Mouse (Mus musculus): ENCODE data around the gene Lgals3. TPM values are rescaled to one million over a fixed set of nuclear protein-coding genes. Genes with fewer than 3 reads are reported as not detected.

The Lgals3 gene
- polyA plus RNA-seq, 1 experiment from 2014 or later, result 15.9 TPM

DNA sequence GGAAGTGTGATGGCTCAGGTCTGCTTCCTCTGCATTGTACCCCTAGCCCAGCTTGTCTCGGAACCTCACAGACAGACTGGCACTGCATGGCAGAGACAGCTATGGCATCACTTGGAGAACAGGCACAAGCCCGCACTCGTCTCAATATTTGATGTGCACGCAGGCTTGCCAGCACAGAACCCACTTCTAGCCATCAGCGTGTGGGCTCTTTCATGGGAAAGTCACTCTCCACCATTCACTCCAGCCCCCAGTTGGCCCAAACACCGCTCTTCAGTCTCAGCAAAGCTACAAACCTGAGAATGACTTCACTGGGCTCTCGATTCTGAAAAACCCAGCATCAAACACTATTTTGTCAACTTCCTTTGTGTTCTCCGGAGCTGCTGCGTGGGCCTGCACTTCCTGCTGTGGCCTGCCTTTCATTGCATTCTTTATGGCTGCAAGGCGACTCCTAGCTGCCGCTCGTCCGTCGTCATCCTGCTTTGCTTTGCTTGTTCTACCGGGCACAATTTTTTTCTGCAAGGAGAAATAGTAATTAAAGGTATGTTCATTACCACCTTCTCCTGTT is 28.0 kb downstream of the Lgals3 start:
- H3K9ac ChIP-seq (replicated peaks; ENCODE audit: low read depth, low read length), result no peak overlapping the region
- H3K9me3 ChIP-seq (ENCODE audit: control insufficient read depth, low read depth, low read length), result no peaks in the 10 kb centered on the region
- no peaks in the 10 kb centered on the region for H3K4me1 ChIP-seq (ENCODE audit: control insufficient read depth, insufficient read depth, low read length)
- H3K27ac ChIP-seq (ENCODE audit: low read length), result no peak overlapping the region
- ATAC-seq (ENCODE audit: insufficient number of reproducible peaks, insufficient read depth, low FRiP score, low read depth), result no peak
- H3K36me3 ChIP-seq (ENCODE audit: control insufficient read depth, insufficient read depth, low read length), result peaks cover 62% of the 10 kb centered on the region
- WGBS, result 90% methylated on average over 15 of the region's 15 CpGs
- H3K4me3 ChIP-seq (ENCODE audit: low read depth, low read length), result no peak overlapping the region
- no peak overlapping the region for H3K4me2 ChIP-seq (replicated peaks; ENCODE audit: low read depth, low read length)
- no peaks in the 10 kb centered on the region for H3K27me3 ChIP-seq (ENCODE audit: control insufficient read depth, insufficient read depth, low read length)

DNA sequence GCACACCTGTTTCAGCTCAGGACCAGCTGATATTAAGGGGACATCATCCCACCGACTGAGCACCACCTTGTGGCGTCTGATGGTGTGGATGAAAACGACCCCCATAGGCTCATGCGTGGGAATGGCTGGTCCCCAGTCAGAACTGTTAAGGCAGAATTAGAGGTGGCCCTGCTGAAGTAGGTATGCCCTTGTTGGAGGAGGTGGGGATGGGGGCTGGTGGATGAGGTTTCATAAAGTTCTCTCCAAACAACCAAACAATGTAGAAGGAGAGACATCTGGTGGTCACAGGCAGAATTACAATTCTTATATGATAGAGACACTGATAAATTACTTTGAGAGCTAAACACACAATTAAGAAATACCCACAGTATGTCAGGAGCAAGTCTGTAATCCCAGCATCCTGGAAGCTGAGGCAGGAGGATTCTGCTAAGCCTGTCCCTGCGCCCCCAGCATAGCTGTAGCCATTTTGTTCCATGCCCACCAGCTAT is 28.7 kb downstream of the Lgals3 start:
- WGBS, result 70% methylated on average over 5 of the region's 5 CpGs
- Histone ChIP-seq H3K4me1 (ENCODE audit: control insufficient read depth, insufficient read depth, low read length) (no peaks in the 10 kb centered on the region), H3K4me2 (replicated peaks; ENCODE audit: low read depth, low read length) (no peak overlapping the region), H3K9me3 (ENCODE audit: control insufficient read depth, low read depth, low read length) (no peaks in the 10 kb centered on the region), H3K4me3 (ENCODE audit: low read depth, low read length) (no peak overlapping the region), H3K27me3 (ENCODE audit: control insufficient read depth, insufficient read depth, low read length) (no peaks in the 10 kb centered on the region), H3K27ac (ENCODE audit: low read length) (no peak overlapping the region), H3K9ac (replicated peaks; ENCODE audit: low read depth, low read length) (no peak overlapping the region), H3K36me3 (ENCODE audit: control insufficient read depth, insufficient read depth, low read length) (peaks cover 57% of the 10 kb centered on the region)
- no peak for ATAC-seq (ENCODE audit: insufficient number of reproducible peaks, insufficient read depth, low FRiP score, low read depth)

DNA sequence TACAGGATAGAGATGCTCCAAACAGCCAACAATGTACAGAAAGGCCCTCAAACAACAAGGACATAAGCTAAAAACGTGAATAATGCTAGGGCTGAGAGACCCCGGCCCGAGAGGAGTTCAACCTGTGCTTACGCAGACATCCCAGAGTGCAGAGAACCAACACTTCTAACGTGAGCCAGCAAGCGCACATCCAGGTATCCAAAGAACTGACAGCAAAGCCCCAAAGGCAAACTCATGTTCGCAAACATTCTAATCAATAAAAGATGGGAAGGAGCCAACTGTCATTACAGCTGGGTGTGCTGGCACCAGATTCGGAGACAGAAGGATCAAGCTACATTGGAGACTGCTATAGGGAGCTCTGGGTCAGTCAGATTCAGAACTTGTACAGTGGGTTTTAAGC is 35.2 kb downstream of the Lgals3 start:
- Histone ChIP-seq H3K27me3 (ENCODE audit: control insufficient read depth, insufficient read depth, low read length) (no peaks in the 10 kb centered on the region), H3K27ac (ENCODE audit: low read length) (no peak overlapping the region), H3K9me3 (ENCODE audit: control insufficient read depth, low read depth, low read length) (no peaks in the 10 kb centered on the region), H3K36me3 (ENCODE audit: control insufficient read depth, insufficient read depth, low read length) (peaks cover 55% of the 10 kb centered on the region), H3K9ac (replicated peaks; ENCODE audit: low read depth, low read length) (no peak overlapping the region), H3K4me1 (ENCODE audit: control insufficient read depth, insufficient read depth, low read length) (no peaks in the 10 kb centered on the region), H3K4me3 (ENCODE audit: low read depth, low read length) (no peak overlapping the region), H3K4me2 (replicated peaks; ENCODE audit: low read depth, low read length) (no peak overlapping the region)
- ATAC-seq (ENCODE audit: insufficient number of reproducible peaks, insufficient read depth, low FRiP score, low read depth), result no peak
- 93% methylated on average over 8 of the region's 8 CpGs for WGBS

DNA sequence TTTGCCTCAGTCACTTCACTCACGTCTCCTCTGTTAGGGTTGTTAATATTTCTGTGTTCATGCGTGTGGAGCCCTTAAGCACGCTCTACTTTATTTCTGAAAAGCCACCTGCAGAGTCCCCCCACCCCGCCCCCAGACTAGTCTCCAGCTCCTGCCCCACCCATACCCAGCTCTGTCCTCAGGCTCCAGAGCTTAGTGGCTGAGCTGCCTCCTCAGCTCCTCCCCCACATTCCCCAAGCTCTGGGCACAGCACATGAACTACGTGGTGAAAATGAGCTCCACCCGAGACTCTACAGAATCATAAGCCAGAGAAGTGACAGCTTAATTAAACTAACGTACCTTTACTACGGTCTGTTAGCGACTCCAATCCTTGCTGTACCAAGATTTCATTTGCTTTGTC is 38.4 kb downstream of the Lgals3 start:
- ATAC-seq (ENCODE audit: insufficient number of reproducible peaks, insufficient read depth, low FRiP score, low read depth), result no peak

DNA sequence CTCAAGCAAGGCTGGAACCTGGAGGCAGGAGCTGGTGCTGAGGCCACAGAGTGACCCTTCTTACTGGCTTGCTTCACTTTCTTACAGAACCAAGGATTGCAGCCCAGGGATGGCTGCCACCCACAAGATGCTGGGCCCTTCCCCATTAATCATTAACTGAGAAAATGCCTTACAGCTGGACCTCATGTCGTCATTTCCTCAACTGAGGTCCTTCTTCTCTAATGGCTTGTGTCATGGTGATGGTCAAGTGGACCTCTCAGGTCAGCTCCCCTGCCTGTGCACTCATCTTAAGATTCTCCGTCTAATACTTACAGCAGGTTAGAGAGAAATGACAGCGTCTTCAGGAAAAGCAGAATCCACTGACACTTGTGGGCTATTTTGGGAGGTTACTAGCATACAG is 49.8 kb downstream of the Lgals3 start:
- Histone ChIP-seq H3K4me1 (ENCODE audit: control insufficient read depth, insufficient read depth, low read length) (peaks cover 12% of the 10 kb centered on the region), H3K9me3 (ENCODE audit: control insufficient read depth, low read depth, low read length) (no peaks in the 10 kb centered on the region), H3K27me3 (ENCODE audit: control insufficient read depth, insufficient read depth, low read length) (no peaks in the 10 kb centered on the region), H3K4me3 (ENCODE audit: low read depth, low read length) (peak overlapping the region; percentile 65), H3K4me2 (replicated peaks; ENCODE audit: low read depth, low read length) (peak overlapping the region; percentile 44), H3K27ac (ENCODE audit: low read length) (no peak overlapping the region), H3K9ac (replicated peaks; ENCODE audit: low read depth, low read length) (peak overlapping the region; percentile 46), H3K36me3 (ENCODE audit: control insufficient read depth, insufficient read depth, low read length) (peaks cover 23% of the 10 kb centered on the region)
- no peak for ATAC-seq (ENCODE audit: insufficient number of reproducible peaks, insufficient read depth, low FRiP score, low read depth)
- WGBS, result 22% methylated on average over 3 of the region's 3 CpGs

More for the DNA sequence above, 38.4 kb downstream of the Lgals3 start:
- no peak overlapping the region for H3K4me2 ChIP-seq (replicated peaks; ENCODE audit: low read depth, low read length)
- H3K4me3 ChIP-seq (ENCODE audit: low read depth, low read length), result no peak overlapping the region
- 76% methylated on average over 9 of the region's 9 CpGs for WGBS
- H3K4me1 ChIP-seq (ENCODE audit: control insufficient read depth, insufficient read depth, low read length), result no peaks in the 10 kb centered on the region
- H3K9ac ChIP-seq (replicated peaks; ENCODE audit: low read depth, low read length), result no peak overlapping the region
- no peaks in the 10 kb centered on the region for H3K9me3 ChIP-seq (ENCODE audit: control insufficient read depth, low read depth, low read length)
- H3K27ac ChIP-seq (ENCODE audit: low read length), result no peak overlapping the region
- peaks cover 67% of the 10 kb centered on the region for H3K36me3 ChIP-seq (ENCODE audit: control insufficient read depth, insufficient read depth, low read length)
- H3K27me3 ChIP-seq (ENCODE audit: control insufficient read depth, insufficient read depth, low read length), result no peaks in the 10 kb centered on the region

DNA sequence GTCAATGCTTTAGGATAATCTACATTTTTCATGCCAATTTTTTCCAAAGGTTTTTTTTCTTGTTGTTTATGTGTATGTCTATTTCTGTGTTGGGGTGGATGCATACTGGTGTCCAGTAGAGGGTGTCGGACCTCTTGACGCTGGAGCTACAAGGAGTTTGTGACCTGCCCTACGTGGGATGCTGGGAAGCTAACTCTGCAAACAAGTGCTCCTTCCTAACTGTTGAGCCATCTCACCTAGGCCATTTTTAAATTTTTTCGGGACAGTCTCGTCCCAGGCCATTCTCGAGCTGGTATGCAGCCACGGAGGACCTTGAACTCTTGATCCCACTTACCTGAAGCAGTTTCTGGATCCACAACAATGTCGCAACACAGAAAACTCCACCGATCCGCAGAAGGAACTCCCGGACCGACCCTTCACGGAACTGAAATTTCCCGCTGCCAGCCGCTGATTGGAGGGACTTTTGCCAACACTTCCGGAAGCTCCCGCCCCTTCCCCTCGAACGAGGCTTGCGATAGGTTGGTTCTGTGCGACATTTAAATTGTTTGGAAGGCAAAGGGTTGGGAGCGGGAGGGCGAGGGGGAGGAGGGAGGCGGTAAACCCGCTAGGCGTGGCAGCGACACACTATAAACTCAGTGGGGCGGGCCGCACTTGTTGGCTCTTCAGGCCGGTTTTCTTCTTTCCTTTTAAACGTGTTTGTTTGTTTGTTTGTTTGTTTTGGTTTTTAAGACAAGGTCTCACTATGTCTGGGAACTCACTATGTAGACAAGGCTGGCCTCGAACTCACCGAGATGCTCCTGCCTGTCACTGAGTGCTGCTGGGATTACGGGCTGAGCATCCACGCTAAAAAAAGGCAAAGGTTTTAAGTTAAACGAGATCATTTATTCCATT is 50.5 kb downstream of the Lgals3 start, which contains the start of gene Dlgap5:
Gene Dlgap5, minus strand, starts transcription at position 633 of the 891 bp plus-strand sequence.
- H3K9ac ChIP-seq (replicated peaks; ENCODE audit: low read depth, low read length), result peak within 1 kb of the TSS; percentile 46
- peak within 1 kb of the TSS; percentile 65 for H3K4me3 ChIP-seq (ENCODE audit: low read depth, low read length)
- no peaks in the 10 kb centered on the region for H3K27me3 ChIP-seq (ENCODE audit: control insufficient read depth, insufficient read depth, low read length)
- H3K36me3 ChIP-seq (ENCODE audit: control insufficient read depth, insufficient read depth, low read length), result peaks cover 21% of the 10 kb centered on the region; the same call in 1 of the 2 replicates
- no peaks in the 10 kb centered on the region for H3K9me3 ChIP-seq (ENCODE audit: control insufficient read depth, low read depth, low read length)
- peaks cover 12% of the 10 kb centered on the region for H3K4me1 ChIP-seq (ENCODE audit: control insufficient read depth, insufficient read depth, low read length)
- peak within 1 kb of the TSS; percentile 27; the same call in 1 of the 2 replicates for H3K27ac ChIP-seq (ENCODE audit: low read length)
- ATAC-seq (ENCODE audit: insufficient number of reproducible peaks, insufficient read depth, low FRiP score, low read depth), result peak; percentile 96
- 2% methylated on average over 36 of the region's 36 CpGs for WGBS
- H3K4me2 ChIP-seq (replicated peaks; ENCODE audit: low read depth, low read length), result peak within 1 kb of the TSS; percentile 44

DNA sequence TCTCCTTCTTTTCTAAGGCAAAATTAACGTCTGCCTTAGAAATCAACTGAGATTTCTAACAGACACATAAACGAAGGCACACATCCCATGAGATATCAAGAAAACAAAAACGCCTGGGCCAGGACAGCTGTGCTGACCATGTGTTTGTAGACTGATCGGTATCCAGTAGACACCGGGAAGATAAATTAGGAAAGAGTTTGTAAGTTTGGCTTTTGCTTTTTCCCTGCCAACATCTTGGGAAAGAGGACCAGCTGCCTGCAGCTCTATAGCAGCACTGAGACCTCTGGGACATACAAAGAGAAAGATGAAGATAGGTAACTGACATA is 51.1 kb downstream of the Lgals3 start:
- no peaks in the 10 kb centered on the region for H3K9me3 ChIP-seq (ENCODE audit: control insufficient read depth, low read depth, low read length)
- H3K9ac ChIP-seq (replicated peaks; ENCODE audit: low read depth, low read length), result peak overlapping the region; percentile 40; the same call in 1 of the 2 replicates
- peak overlapping the region; percentile 65 for H3K4me3 ChIP-seq (ENCODE audit: low read depth, low read length)
- H3K36me3 ChIP-seq (ENCODE audit: control insufficient read depth, insufficient read depth, low read length), result peaks cover 18% of the 10 kb centered on the region; the same call in 1 of the 2 replicates
- WGBS, result 20% methylated on average over 5 of the region's 5 CpGs
- peak overlapping the region; percentile 27; the same call in 1 of the 2 replicates for H3K27ac ChIP-seq (ENCODE audit: low read length)
- H3K4me1 ChIP-seq (ENCODE audit: control insufficient read depth, insufficient read depth, low read length), result peaks cover 12% of the 10 kb centered on the region
- peak overlapping the region; percentile 44 for H3K4me2 ChIP-seq (replicated peaks; ENCODE audit: low read depth, low read length)
- ATAC-seq (ENCODE audit: insufficient number of reproducible peaks, insufficient read depth, low FRiP score, low read depth), result no peak
- no peaks in the 10 kb centered on the region for H3K27me3 ChIP-seq (ENCODE audit: control insufficient read depth, insufficient read depth, low read length)

DNA sequence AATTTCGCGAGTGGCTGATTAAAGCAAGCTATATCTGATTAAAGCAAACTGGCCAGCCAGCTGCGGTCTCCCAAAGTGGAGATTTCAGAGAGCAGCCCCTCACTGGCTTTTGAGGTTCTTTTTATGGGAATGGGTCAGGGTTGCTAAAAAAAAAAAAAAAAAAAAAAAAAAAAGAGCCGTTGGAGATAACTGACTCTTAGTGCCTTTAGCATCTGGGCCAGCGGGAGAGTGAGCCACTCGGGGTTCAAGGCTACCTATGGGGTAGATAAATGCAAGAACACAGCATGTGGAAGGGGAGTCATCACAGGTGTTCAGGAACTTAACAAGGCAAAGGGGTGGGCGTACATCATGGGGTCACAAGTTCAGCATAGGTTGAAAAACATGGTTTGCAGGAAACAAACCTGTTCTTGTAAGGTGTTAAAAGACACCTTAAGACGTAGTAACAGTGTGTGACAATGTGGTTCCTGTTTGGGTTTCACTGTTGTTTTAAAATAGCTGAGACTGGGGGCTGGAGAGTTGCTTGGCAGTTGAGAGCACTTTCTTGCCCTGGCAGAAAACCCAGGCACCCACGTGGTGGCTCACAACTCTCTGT is 51.6 kb downstream of the Lgals3 start:
- ATAC-seq (ENCODE audit: insufficient number of reproducible peaks, insufficient read depth, low FRiP score, low read depth), result no peak
- 72% methylated on average over 9 of the region's 9 CpGs for WGBS
- no peak overlapping the region for H3K27ac ChIP-seq (ENCODE audit: low read length)
- H3K27me3 ChIP-seq (ENCODE audit: control insufficient read depth, insufficient read depth, low read length), result no peaks in the 10 kb centered on the region
- peaks cover 15% of the 10 kb centered on the region; the same call in 1 of the 2 replicates for H3K36me3 ChIP-seq (ENCODE audit: control insufficient read depth, insufficient read depth, low read length)
- no peak overlapping the region for H3K4me2 ChIP-seq (replicated peaks; ENCODE audit: low read depth, low read length)
- peaks cover 12% of the 10 kb centered on the region for H3K4me1 ChIP-seq (ENCODE audit: control insufficient read depth, insufficient read depth, low read length)
- no peak overlapping the region for H3K4me3 ChIP-seq (ENCODE audit: low read depth, low read length)
- no peaks in the 10 kb centered on the region for H3K9me3 ChIP-seq (ENCODE audit: control insufficient read depth, low read depth, low read length)
- H3K9ac ChIP-seq (replicated peaks; ENCODE audit: low read depth, low read length), result no peak overlapping the region
